Mouse (Mus musculus): ENCODE data around the gene Ensa. TPM values are rescaled to one million over a fixed set of nuclear protein-coding genes. Genes with fewer than 3 reads are reported as not detected.
A peak's percentile ranks its signal among the peaks of the same experiment; 100 is the strongest.
"Not testable (repeated sequence)": the region's sequence is repeated elsewhere in the genome, so short reads cannot be mapped to it uniquely, and the experiment has no call there.

Gene Ensa
- polyA plus RNA-seq, 1 experiment from 2014 or later = 32.7 TPM

DNA sequence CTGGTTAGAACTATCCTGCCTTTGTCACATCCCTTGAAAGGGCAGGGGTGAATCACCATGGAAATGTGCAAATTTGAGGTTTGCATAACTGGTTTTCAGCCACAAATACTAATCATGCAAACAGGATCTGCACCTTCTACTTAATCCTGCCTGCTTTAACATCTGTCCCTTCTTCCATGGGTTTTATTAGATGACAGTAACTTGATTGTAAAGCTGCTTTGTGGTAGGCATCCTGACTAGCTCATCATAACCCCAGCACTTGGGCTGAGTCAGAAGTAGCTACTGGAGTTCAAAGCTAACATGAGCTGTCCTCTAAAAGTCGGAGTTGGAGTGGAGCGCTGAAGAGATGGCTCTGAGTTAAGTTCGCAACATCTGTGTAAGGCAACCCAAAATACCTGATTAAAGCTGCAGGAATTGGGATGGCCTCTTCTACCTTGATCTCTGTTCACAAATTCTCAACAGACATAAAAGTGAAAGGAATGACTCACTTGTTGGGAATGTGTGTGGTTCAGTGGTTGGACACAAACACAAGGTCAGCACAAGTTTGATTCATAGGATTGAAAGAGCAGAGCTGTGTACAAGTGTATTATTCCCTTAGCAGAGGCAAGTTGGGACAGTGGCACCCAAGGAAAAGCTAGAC is 39.3 kb downstream of the Ensa start:
- H3K9me3 ChIP-seq (replicated peaks) = no peaks in the 10 kb centered on the region
- H3K36me3 ChIP-seq (replicated peaks) = peaks cover 77% of the 10 kb centered on the region
- peaks cover 88% of the 10 kb centered on the region for H3K4me1 ChIP-seq (replicated peaks)
- H3K27ac ChIP-seq (replicated peaks) = peak overlapping the region; percentile 89
- no peak for ATAC-seq (ENCODE audit: insufficient read depth)
- H3K9ac ChIP-seq = peak overlapping the region; percentile 12
- no peaks in the 10 kb centered on the region for H3K27me3 ChIP-seq
- WGBS (ENCODE audit: insufficient replicate concordance) = 79% methylated on average over 3 of the region's 3 CpGs
- H3K4me3 ChIP-seq (replicated peaks) = peak overlapping the region; percentile 9; the same call in 1 of the 2 replicates
- peak overlapping the region; percentile 77 for H3K4me2 ChIP-seq

DNA sequence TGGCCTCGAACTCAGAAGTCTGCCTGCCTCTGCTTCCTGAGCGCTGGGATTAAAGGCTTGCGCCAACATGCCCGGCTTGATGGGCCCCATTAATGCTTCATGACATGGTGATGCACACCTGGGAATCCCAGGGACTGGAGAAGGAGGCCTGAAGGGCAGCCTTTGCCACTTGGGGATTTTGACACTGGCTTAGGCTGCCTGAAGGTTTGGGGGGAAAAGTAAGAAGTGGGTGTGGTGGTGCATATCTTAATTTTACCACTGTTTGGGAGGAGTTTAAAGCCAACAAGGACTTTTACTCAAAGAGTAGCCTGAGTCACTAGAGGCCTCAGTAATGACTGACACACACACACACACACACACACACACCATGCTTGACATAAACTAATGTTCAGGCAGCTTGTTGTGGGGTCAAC is 40.2 kb downstream of the Ensa start:
- ATAC-seq (ENCODE audit: insufficient read depth) = peak; percentile 35
- Histone ChIP-seq H3K9ac (peak overlapping the region; percentile 33; the same call in 1 of the 2 replicates), H3K4me3 (replicated peaks) (0 out of 2 replicates have a peak overlapping the region, but pooled peaks have one; percentile 20), H3K36me3 (replicated peaks) (peaks cover 81% of the 10 kb centered on the region), H3K27ac (replicated peaks) (peak overlapping the region; percentile 89), H3K27me3 (no peaks in the 10 kb centered on the region), H3K4me1 (replicated peaks) (peaks cover 94% of the 10 kb centered on the region), H3K9me3 (replicated peaks) (no peaks in the 10 kb centered on the region), H3K4me2 (peak overlapping the region; percentile 77)
- 74% methylated on average over 4 of the region's 4 CpGs for WGBS (ENCODE audit: insufficient replicate concordance)

DNA sequence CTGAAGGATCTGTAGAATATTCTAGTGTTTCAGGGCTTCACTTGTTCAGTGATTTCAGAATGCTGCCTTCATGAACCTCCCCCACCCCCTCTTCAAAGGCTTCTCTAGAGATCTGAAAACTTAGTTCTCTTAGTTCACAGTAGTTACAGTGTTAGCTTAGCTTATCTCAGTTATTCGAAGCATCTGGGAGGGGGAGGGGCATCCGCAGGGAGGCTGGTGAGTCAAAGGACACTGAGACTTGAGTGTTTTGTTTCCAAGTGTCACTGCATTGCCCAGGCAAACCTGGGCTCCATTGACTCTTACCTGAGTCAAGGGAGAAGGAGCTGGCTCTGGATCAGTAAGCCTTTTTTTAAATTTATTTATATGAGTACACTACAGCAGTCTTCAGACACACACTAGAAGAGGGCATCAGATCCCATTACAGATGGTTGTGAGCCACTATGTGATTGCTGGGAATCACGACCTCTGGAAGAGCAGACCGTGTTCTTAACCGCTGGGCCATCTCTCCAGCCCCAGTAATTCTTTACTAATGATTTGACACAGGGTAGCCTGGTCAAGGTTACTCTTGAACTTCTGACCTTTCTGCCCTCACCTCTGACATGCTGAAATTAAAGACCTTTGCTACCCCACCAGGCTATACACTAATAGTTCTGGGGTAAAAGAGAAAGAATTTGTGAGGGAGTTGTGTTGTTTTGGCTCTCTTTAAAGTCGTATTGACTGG is 41.5 kb downstream of the Ensa start:
- Histone ChIP-seq H3K36me3 (replicated peaks) (peaks cover 73% of the 10 kb centered on the region), H3K27ac (replicated peaks) (peak overlapping the region; percentile 89), H3K4me2 (peak overlapping the region; percentile 53), H3K4me1 (replicated peaks) (peaks cover 93% of the 10 kb centered on the region), H3K4me3 (replicated peaks) (0 out of 2 replicates have a peak overlapping the region, but pooled peaks have one; percentile 17), H3K9me3 (replicated peaks) (no peaks in the 10 kb centered on the region), H3K27me3 (no peaks in the 10 kb centered on the region), H3K9ac (peak overlapping the region; percentile 33)
- WGBS (ENCODE audit: insufficient replicate concordance) = 43% methylated on average over 6 of the region's 6 CpGs
- ATAC-seq (ENCODE audit: insufficient read depth) = peak; percentile 68

DNA sequence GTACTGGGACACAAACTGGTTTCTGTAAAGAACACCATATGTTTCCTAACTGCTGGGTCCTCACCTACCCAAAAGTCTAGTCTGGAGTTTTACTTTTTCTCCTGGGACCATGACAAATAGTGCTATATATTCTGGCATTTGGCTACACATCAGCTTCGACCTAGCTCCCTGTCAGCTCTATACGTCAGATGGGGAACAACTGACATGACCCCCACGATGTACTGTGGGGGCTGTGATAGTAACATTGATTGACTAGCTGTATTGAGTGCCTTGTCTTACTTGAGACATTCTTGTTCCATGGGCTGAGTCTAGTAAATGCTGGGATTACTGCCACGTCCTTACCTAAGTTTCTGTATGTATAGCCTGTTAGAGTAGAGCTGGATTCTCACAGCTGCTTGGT is 42.7 kb downstream of the Ensa start:
- ATAC-seq (ENCODE audit: insufficient read depth) = no peak
- Histone ChIP-seq H3K36me3 (replicated peaks) (peaks cover 68% of the 10 kb centered on the region), H3K27me3 (no peaks in the 10 kb centered on the region), H3K4me2 (peak overlapping the region; percentile 14), H3K4me3 (replicated peaks) (no peak overlapping the region), H3K27ac (replicated peaks) (peak overlapping the region; percentile 89), H3K4me1 (replicated peaks) (peaks cover 94% of the 10 kb centered on the region), H3K9ac (0 out of 2 replicates have a peak overlapping the region, but pooled peaks have one; percentile 9), H3K9me3 (replicated peaks) (no peaks in the 10 kb centered on the region)
- WGBS (ENCODE audit: insufficient replicate concordance) = 47% methylated on average over 4 of the region's 4 CpGs

DNA sequence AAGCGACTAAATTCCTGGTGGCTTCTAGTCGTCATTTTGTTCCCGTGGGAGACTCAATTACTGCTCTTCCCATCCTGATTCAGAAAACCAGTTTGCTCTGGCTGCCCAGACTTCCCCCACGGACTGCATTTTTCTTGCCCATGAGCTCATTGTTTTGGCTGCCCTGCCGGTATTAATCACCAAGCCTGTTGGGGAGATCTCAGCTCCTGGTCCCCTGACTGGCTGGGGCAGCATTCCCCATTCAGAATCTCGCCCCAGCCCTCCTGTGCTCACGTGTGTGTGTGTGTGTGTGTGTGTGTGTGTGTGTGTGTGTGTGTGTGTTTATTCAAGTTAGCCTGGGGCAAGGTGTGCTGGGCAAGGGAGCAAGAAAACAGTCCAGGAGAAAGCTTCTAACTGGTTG is 43.2 kb downstream of the Ensa start:
- 0 out of 2 replicates have a peak overlapping the region, but pooled peaks have one; percentile 9 for H3K9ac ChIP-seq
- ATAC-seq (ENCODE audit: insufficient read depth) = no peak
- H3K4me3 ChIP-seq (replicated peaks) = no peak overlapping the region
- peak overlapping the region; percentile 29 for H3K4me2 ChIP-seq
- no peaks in the 10 kb centered on the region for H3K27me3 ChIP-seq
- 38% methylated on average over 7 of the region's 7 CpGs for WGBS (ENCODE audit: insufficient replicate concordance)
- H3K4me1 ChIP-seq (replicated peaks) = peaks cover 94% of the 10 kb centered on the region
- peak overlapping the region; percentile 89 for H3K27ac ChIP-seq (replicated peaks)
- H3K9me3 ChIP-seq (replicated peaks) = no peaks in the 10 kb centered on the region
- H3K36me3 ChIP-seq (replicated peaks) = peaks cover 63% of the 10 kb centered on the region

DNA sequence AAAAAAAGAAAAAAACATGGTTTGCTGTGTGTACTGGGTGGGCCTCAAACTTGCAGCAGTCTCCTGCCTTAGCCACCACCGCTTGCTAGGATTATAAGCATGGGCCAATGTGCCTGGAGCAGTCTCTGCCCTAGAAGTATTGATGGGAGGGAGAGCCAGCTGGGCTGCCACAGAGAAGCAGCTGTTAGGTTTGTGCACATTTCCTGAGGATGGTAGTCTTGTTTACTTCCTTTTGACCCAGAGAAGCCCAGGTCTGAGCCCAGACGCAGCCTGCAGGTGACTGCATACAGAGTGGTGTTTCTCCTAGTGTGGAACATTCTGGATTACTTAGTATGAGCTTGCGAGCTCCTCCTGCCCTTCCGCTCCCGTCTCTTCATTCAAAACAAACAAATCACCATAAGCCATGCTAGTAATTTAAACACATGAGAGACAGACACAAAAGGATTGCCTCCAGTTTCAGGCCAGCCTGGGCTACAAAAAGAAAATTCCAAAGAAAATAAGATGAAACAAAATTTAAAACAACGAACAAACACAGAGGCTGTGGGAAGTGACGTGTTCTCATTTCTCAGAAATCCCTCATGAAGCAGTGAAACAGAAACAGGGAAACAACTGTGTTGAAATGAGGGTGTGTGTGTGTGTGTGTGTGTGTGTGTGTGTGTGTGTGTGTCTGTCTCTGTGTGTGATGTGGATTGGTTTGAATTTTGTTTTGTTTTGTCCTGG is 44.0 kb downstream of the Ensa start:
- Histone ChIP-seq H3K36me3 (replicated peaks) (peaks cover 62% of the 10 kb centered on the region), H3K4me2 (peak overlapping the region; percentile 29), H3K9me3 (replicated peaks) (no peaks in the 10 kb centered on the region), H3K27ac (replicated peaks) (peak overlapping the region; percentile 89), H3K9ac (no peak overlapping the region), H3K27me3 (no peaks in the 10 kb centered on the region), H3K4me3 (replicated peaks) (no peak overlapping the region), H3K4me1 (replicated peaks) (peaks cover 94% of the 10 kb centered on the region)
- no peak for ATAC-seq (ENCODE audit: insufficient read depth)
- 64% methylated on average over 7 of the region's 7 CpGs for WGBS (ENCODE audit: insufficient replicate concordance)

DNA sequence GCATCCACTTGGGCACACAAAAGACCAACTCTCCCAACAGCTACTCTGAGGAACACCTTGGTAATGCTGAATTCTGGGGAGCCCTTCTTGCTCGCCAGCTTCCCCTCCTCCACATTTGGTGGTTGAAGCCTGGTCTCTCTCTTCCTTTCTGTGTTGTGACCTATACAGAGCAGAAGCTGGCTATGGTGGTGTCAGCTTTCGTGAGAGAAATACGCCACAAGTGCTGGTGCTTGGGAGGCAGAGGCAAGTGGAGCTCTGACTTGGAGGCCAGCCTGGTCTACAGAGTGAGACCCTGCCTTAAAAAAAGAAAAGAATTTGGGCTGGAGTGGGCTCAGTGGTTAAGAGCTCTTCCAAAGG is 44.5 kb downstream of the Ensa start:
- Histone ChIP-seq H3K4me1 (replicated peaks) (peaks cover 94% of the 10 kb centered on the region), H3K9ac (no peak overlapping the region), H3K36me3 (replicated peaks) (peaks cover 57% of the 10 kb centered on the region), H3K4me2 (0 out of 2 replicates have a peak overlapping the region, but pooled peaks have one; percentile 10), H3K27ac (replicated peaks) (peak overlapping the region; percentile 89), H3K27me3 (no peaks in the 10 kb centered on the region), H3K9me3 (replicated peaks) (no peaks in the 10 kb centered on the region), H3K4me3 (replicated peaks) (no peak overlapping the region)
- no peak for ATAC-seq (ENCODE audit: insufficient read depth)
- 80% methylated on average over 3 of the region's 3 CpGs for WGBS (ENCODE audit: insufficient replicate concordance)

DNA sequence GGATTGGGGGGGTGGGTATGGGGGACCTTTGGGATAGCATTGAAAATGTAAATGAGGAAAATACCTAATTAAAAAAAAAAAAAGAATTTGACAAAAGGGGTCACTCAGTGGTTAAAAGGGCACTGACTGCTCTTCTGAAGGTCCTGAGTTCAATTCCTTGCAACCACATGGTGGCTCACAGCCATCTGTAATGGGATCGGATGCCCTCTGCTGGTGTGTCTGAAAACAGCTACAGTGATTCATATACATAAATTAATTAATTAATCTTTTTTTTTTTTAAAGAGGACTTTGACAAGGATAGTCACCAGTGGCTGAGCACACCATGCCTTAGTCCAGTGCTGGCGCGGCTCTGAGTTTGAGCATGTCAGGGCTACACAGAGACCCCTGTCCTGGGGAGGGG is 45.6 kb downstream of the Ensa start:
- not testable (repeated sequence) for H3K4me2 ChIP-seq; H3K27me3 ChIP-seq; H3K9me3 ChIP-seq (replicated peaks); ATAC-seq (ENCODE audit: insufficient read depth); H3K9ac ChIP-seq; H3K27ac ChIP-seq (replicated peaks); H3K4me3 ChIP-seq (replicated peaks)
- 92% methylated on average over 3 of the region's 3 CpGs for WGBS (ENCODE audit: insufficient replicate concordance)
- H3K36me3 ChIP-seq (replicated peaks) = peaks cover 46% of the 10 kb centered on the region
- peaks cover 94% of the 10 kb centered on the region for H3K4me1 ChIP-seq (replicated peaks)

DNA sequence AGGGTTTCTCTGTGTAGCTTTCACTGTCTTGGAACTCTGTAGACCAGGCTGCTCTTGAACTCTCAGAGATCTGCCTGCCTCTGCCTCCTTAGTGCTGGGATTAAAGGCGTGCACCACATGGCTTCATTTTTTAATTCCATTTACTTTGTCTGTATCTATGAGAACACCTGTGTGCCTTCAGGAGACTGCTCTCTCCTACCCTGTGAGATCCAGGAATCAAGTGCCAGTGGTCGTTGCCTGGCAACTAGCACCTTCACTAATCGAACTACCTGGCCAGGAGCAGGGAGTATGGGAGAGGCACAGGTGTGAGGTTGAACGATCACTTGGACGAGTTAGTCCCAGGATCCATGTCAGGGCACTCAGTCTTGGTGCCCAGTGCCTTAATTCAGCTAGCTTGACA is 46.4 kb downstream of the Ensa start:
- Histone ChIP-seq H3K27me3 (no peaks in the 10 kb centered on the region), H3K4me3 (replicated peaks) (no peak overlapping the region), H3K4me1 (replicated peaks) (peaks cover 94% of the 10 kb centered on the region), H3K4me2 (no peak overlapping the region), H3K36me3 (replicated peaks) (peaks cover 44% of the 10 kb centered on the region), H3K27ac (replicated peaks) (peak overlapping the region; percentile 98), H3K9me3 (replicated peaks) (no peaks in the 10 kb centered on the region), H3K9ac (no peak overlapping the region)
- 82% methylated on average over 5 of the region's 5 CpGs for WGBS (ENCODE audit: insufficient replicate concordance)
- ATAC-seq (ENCODE audit: insufficient read depth) = no peak

DNA sequence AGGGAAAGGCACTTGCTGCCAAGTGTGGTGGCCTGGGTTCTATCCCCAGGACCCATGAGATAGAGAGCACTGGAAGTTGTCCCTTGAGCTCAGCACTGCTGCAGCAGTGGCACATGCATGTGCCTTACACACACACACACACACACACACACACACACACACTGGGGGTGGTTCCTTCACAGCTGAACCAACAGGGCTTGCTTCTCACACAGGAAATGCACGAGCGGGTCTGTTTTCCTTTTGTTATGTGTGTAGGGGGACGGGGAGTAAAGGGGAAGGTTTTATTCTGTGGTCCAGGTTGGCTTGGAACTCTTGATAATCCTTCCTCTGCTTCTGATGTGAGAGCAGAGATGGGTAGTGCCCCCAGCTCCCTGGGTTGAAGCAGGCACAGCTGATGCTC is 47.7 kb downstream of the Ensa start:
- Histone ChIP-seq H3K9ac (peak overlapping the region; percentile 68; the same call in 1 of the 2 replicates), H3K27me3 (no peaks in the 10 kb centered on the region), H3K4me3 (replicated peaks) (no peak overlapping the region), H3K4me1 (replicated peaks) (peaks cover 94% of the 10 kb centered on the region), H3K4me2 (peak overlapping the region; percentile 75), H3K36me3 (replicated peaks) (peaks cover 42% of the 10 kb centered on the region), H3K27ac (replicated peaks) (peak overlapping the region; percentile 98), H3K9me3 (replicated peaks) (no peaks in the 10 kb centered on the region)
- WGBS (ENCODE audit: insufficient replicate concordance) = 32% methylated on average over 3 of the region's 3 CpGs
- ATAC-seq (ENCODE audit: insufficient read depth) = no peak

Data from liver, embryonic 15.5 days (tissue).